Mouse (Mus musculus) cerebellum, adult 9-10 months (tissue): ENCODE measurements around the gene Ap2b1.

Experiments
- DNase-seq: peaks from one replicate; pipeline ENCODE4 v3.0.0; 2022

Gene Ap2b1

GRCm38 (mm10) chr11:83448021-83448926 is 149.4 kb downstream of the Ap2b1 start:
- no peak for DNase-seq

GRCm38 (mm10) chr11:83448927-83449236 is 150.1 kb downstream of the Ap2b1 start:
- no peak for DNase-seq

- DNase-seq, result no peak
Observed at GRCm38 (mm10) chr11:83449298-83449697, 150.5 kb downstream of the Ap2b1 start.

GRCm38 (mm10) chr11:83450550-83450949 is 151.7 kb downstream of the Ap2b1 start:
- DNase-seq, result no peak

- DNase-seq, result no peak
Observed at GRCm38 (mm10) chr11:83451281-83451680, 152.5 kb downstream of the Ap2b1 start.

- no peak for DNase-seq
Observed at GRCm38 (mm10) chr11:83454548-83454947, 155.7 kb downstream of the Ap2b1 start.
